Mouse (Mus musculus): ENCODE data around the gene Psme2b. TPM values are rescaled to one million over a fixed set of nuclear protein-coding genes. Genes with fewer than 3 reads are reported as not detected.
"Not testable (repeated sequence)": the region's sequence is repeated elsewhere in the genome, so short reads cannot be mapped to it uniquely, and the experiment has no call there.

Psme2b gene
- polyA plus RNA-seq (2015; fragmentation: Nextera tagmentation; extraction: Ambion mirVana): 2.0 and 3.6 TPM in 2 replicates

- not testable (repeated sequence) for H3K9me3 ChIP-seq (replicated peaks); H3K9ac ChIP-seq; H3K4me3 ChIP-seq (replicated peaks); DNase-seq; H3K27me3 ChIP-seq; H3K36me3 ChIP-seq; H3K4me2 ChIP-seq; ATAC-seq (ENCODE audit: low read depth); H3K27ac ChIP-seq; H3K4me1 ChIP-seq (replicated peaks)
- 76% methylated on average over 6 of the region's 6 CpGs for WGBS (ENCODE audit: insufficient replicate concordance)
These were observed at the start of gene Psme2b for GRCm38 (mm10) chr11:48946090-48946489. TSS of gene Psme2b (minus strand) at chr11:48946190.

DNA sequence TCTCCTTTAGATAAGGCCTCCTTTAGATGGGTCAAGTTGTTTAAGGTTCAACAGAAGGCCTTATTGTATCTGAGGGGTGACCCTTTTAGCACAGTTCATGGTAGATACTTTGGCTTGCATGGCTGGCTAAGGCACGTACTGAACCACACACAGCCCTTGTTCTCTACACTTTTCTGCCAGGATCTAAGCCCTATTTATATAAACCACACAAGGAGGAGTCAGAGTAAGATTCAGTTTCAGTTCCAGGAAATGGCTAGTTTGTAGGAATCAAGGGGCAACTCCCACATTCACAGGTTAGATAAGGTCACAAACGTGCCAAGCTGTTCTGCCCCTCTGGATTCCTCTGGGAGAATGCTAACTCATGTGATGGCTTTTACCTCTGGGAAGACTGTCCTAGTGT is 48.0 kb upstream of the Psme2b start, which contains the start of gene Tgtp1:
Gene Tgtp1, minus strand, starts transcription at position 155 of the 400 bp plus-strand sequence.
- not testable (repeated sequence) for H3K27me3 ChIP-seq; H3K36me3 ChIP-seq; H3K4me2 ChIP-seq; H3K9ac ChIP-seq; H3K9me3 ChIP-seq (replicated peaks); DNase-seq; ATAC-seq (ENCODE audit: low read depth); H3K4me3 ChIP-seq (replicated peaks); H3K27ac ChIP-seq
- WGBS (ENCODE audit: insufficient replicate concordance): 25% methylated on average over 2 of the region's 2 CpGs
- peaks cover 17% of the 10 kb centered on the region for H3K4me1 ChIP-seq (replicated peaks)

DNA sequence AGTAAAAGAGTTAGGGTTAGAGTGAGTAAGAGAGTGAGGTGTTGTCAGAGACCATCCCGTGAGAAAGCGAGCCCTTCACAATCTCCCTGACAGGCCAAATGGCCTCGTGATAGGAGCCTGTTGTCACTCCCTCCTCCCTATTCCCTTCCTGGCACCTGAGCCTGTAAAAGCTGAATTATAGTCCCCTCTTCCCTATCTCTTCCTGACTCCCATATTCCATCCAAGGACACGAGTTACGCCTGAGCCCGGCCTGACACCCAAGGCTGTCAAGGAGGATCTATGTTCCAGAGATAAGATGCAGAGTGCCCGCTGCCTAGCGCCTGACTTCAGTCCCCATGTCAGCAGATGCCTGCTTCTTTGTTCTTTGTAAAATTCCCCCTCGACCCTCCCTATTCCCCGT is 47.3 kb upstream of the Psme2b start:
- not testable (repeated sequence) for DNase-seq; H3K9me3 ChIP-seq (replicated peaks)

GRCm38 (mm10) chr11:48991740-48992520 is 45.9 kb upstream of the Psme2b start, which contains the start of gene Gm12185:
TSS of gene Gm12185 (minus strand) at chr11:48992226.
- not testable (repeated sequence) for H3K9ac ChIP-seq; H3K4me3 ChIP-seq (replicated peaks); H3K9me3 ChIP-seq (replicated peaks); H3K27ac ChIP-seq; H3K4me2 ChIP-seq; H3K27me3 ChIP-seq; DNase-seq; H3K36me3 ChIP-seq; ATAC-seq (ENCODE audit: low read depth)
- WGBS (ENCODE audit: insufficient replicate concordance): 45% methylated on average over 4 of the region's 4 CpGs
- peaks cover 17% of the 10 kb centered on the region for H3K4me1 ChIP-seq (replicated peaks)

More for the DNA sequence above, 47.3 kb upstream of the Psme2b start:
- ATAC-seq (ENCODE audit: low read depth); H3K4me3 ChIP-seq (replicated peaks); H3K27ac ChIP-seq; H3K27me3 ChIP-seq; H3K9ac ChIP-seq; H3K36me3 ChIP-seq; H3K4me2 ChIP-seq: not testable (repeated sequence)
- 43% methylated on average over 10 of the region's 10 CpGs for WGBS (ENCODE audit: insufficient replicate concordance)
- peaks cover 17% of the 10 kb centered on the region for H3K4me1 ChIP-seq (replicated peaks)

- H3K27ac ChIP-seq; ATAC-seq (ENCODE audit: low read depth); H3K4me3 ChIP-seq (replicated peaks); H3K9ac ChIP-seq; H3K4me2 ChIP-seq; H3K27me3 ChIP-seq; DNase-seq; H3K36me3 ChIP-seq; H3K9me3 ChIP-seq (replicated peaks): not testable (repeated sequence)
- peaks cover 17% of the 10 kb centered on the region for H3K4me1 ChIP-seq (replicated peaks)
- WGBS (ENCODE audit: insufficient replicate concordance): 45% methylated on average over 2 of the region's 2 CpGs
These were observed 44.0 kb upstream of the Psme2b start for GRCm38 (mm10) chr11:48989981-48990380.

DNA sequence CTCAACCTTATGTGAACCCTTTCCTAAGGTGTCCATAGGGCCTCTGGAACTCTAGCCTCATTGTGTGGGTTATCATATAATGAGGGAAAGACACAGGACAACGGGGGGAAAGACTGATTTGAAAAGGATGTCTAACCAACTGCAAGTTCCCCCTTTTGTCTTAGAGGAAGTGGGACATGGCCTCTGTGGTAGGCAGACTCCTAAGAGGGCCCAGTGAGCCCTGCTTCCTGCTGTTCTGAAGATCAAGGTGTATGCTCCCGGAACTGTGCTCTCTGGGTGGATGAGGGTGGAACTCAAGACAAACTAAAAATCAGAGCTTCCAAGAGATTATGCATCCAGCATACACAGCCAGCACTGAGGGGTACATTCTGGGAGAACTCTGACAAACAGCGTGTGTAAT is 42.2 kb upstream of the Psme2b start:
- H3K36me3 ChIP-seq; H3K27me3 ChIP-seq; H3K4me1 ChIP-seq (replicated peaks); H3K27ac ChIP-seq; DNase-seq; ATAC-seq (ENCODE audit: low read depth); H3K4me2 ChIP-seq; H3K9ac ChIP-seq; H3K4me3 ChIP-seq (replicated peaks); H3K9me3 ChIP-seq (replicated peaks): not testable (repeated sequence)
- 36% methylated on average over 2 of the region's 3 CpGs for WGBS (ENCODE audit: insufficient replicate concordance)

DNA sequence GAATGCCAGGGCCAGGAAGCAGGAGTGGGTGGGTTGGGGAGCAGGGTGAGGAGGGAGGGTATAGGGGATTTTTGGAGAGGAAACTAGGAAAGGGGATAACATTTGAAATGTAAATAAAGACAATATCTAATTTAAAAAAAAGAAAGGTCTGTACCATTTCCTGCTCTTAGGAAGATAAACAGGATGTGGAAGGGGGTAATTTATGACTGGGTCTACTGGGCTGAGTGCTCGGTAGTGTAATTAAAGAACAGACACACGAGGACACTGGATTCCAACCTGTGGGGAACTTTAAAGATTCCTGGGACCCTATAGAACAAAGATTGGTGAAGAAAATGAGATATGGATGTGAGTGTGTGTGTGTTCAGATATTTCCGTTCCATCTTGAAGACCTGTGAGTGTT is 36.9 kb upstream of the Psme2b start:
- H3K4me1 ChIP-seq (replicated peaks); H3K27me3 ChIP-seq; H3K9me3 ChIP-seq (replicated peaks); H3K27ac ChIP-seq; H3K9ac ChIP-seq; H3K36me3 ChIP-seq; DNase-seq; H3K4me2 ChIP-seq; H3K4me3 ChIP-seq (replicated peaks); ATAC-seq (ENCODE audit: low read depth): not testable (repeated sequence)
- no CpG with 5 or more reads among the region's 3 CpGs for WGBS (ENCODE audit: insufficient replicate concordance)

DNA sequence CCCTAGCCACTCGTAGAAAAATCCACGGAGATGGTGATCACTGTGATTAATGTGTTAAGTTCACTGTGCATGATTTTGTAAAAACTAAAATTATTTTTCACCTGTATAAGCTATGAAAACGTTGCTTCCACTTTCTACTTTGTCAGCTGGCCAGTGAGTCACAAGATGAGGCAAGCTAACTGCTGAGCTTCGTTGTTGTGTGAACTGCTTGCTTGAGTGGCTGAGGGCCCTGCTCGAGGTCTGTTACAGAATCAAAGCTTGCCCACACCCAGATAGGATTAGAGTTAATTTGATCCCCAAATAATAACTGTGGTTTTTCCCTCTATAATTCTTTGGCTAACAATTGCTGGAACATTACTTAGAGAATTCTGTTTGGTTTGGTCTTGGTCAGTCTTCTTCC is 34.1 kb upstream of the Psme2b start:
- no CpG with 5 or more reads among the region's 5 CpGs for WGBS (ENCODE audit: insufficient replicate concordance)
- H3K4me1 ChIP-seq (replicated peaks); H3K4me2 ChIP-seq; H3K27me3 ChIP-seq; DNase-seq; H3K4me3 ChIP-seq (replicated peaks); H3K9ac ChIP-seq; H3K36me3 ChIP-seq; H3K9me3 ChIP-seq (replicated peaks); ATAC-seq (ENCODE audit: low read depth); H3K27ac ChIP-seq: not testable (repeated sequence)

- not testable (repeated sequence) for ATAC-seq (ENCODE audit: low read depth); H3K4me2 ChIP-seq; H3K27ac ChIP-seq; DNase-seq; H3K36me3 ChIP-seq; H3K27me3 ChIP-seq; H3K9ac ChIP-seq; H3K4me3 ChIP-seq (replicated peaks); H3K9me3 ChIP-seq (replicated peaks); H3K4me1 ChIP-seq (replicated peaks)
- no CpG with 5 or more reads among the region's 3 CpGs for WGBS (ENCODE audit: insufficient replicate concordance)
These were observed 33.3 kb upstream of the Psme2b start, which contains the start of gene 9930111J21Rik1 for GRCm38 (mm10) chr11:48979251-48979650. TSS of gene 9930111J21Rik1 (minus strand) at chr11:48979398.

DNA sequence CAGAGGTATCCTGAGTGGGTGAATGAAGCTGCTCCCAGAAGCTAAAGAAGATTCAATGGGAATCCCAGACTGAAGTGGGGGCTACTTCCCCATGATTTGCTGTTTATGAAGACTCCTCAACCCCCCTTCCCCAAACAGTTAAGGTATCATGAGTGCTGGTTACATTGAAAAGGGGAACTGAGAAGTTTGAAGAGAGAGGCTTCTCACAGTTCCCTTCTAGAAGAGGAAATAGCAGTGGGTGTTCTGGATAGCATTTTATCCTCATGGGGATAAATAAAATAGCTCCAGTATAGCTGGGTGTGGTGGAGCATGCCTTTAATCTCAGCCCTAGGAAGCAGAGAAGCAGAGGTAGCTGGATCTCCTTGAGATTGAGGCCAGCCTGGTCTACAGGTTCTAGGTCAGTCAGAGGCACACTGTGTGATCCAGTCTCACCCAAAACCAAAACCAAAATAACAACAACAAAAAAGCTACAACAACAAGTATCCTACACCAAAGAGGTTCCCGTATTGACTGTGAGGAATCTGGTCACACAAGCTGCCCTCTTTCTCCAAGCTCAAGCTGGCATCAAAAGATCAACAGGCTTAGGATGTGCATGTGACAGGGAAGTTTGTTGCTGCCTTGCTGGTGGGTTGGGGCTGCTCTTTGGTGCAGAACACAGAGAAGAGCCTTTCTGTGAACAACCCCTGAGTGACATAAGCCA is 32.4 kb upstream of the Psme2b start, which contains the start of gene Olfr56:
Gene Olfr56, plus strand, starts transcription at position 650 of the 700 bp plus-strand sequence.
- not testable (repeated sequence) for H3K27ac ChIP-seq; H3K9me3 ChIP-seq (replicated peaks); H3K9ac ChIP-seq; H3K4me3 ChIP-seq (replicated peaks); H3K4me1 ChIP-seq (replicated peaks); H3K4me2 ChIP-seq; ATAC-seq (ENCODE audit: low read depth); H3K27me3 ChIP-seq; DNase-seq; H3K36me3 ChIP-seq
- no CpG with 5 or more reads among the region's 1 CpGs for WGBS (ENCODE audit: insufficient replicate concordance)

DNA sequence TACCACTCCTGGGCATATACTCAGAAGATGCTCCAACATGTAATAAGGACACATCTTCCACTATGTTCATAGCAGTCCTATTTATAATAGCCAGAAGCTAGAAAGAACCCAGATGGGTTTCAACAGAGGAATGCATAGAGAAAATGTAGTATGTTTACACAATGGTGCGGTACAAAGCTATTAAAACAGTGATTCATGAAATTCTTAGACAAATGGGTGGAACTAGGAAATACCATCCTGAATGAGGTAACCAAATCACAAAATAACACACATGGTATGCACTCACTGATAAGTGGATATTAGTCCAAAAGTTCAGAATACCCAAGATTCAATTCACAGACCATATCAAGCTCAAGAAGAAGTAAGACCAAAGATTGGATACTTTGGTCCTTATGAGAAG is 28.7 kb upstream of the Psme2b start:
- not testable (repeated sequence) for H3K27ac ChIP-seq

More for the DNA sequence above, 28.7 kb upstream of the Psme2b start:
- not testable (repeated sequence) for H3K4me2 ChIP-seq; ATAC-seq (ENCODE audit: low read depth); DNase-seq; H3K9me3 ChIP-seq (replicated peaks); H3K4me3 ChIP-seq (replicated peaks); H3K9ac ChIP-seq; H3K36me3 ChIP-seq; H3K4me1 ChIP-seq (replicated peaks); H3K27me3 ChIP-seq
- no CpG with 5 or more reads among the region's 1 CpGs for WGBS (ENCODE audit: insufficient replicate concordance)

Data from liver, embryonic 13.5 days (tissue).